Mouse (Mus musculus) liver, embryonic 13.5 days (tissue): Measurements from ENCODE around the gene Hoxd11. TPM values are rescaled to one million over a fixed set of nuclear protein-coding genes. Genes with fewer than 3 reads are reported as not detected.

ENCODE experiments used
- ATAC-seq: fragments of 200-750 bp; cut with Nextera tagmentation; 2 replicates; pipeline ENCODE4 v1.8.0; 2017; ENCODE audit warnings: low read depth, mild to moderate bottlenecking, moderate number of reproducible peaks, moderate library complexity
- DNase-seq: peaks from one replicate; pipeline ENCODE4 v3.0.0; 2022
- H3K27ac ChIP-seq: fragments of 300-500 bp; sonication (generic); 2 replicates; pipeline ENCODE4 v1.5.1; 2015; ENCODE audit warnings: moderate library complexity, mild to moderate bottlenecking, inconsistent platforms
- H3K27me3 ChIP-seq: fragments of 300-500 bp; sonication (generic); 2 replicates; pipeline ENCODE4 v1.6.1; 2015; ENCODE audit warnings: mild to moderate bottlenecking, inconsistent platforms
- H3K36me3 ChIP-seq: fragments of 300-500 bp; sonication (generic); 2 replicates; pipeline ENCODE4 v1.6.1; 2015; ENCODE audit warnings: mild to moderate bottlenecking, inconsistent platforms
- H3K4me1 ChIP-seq: fragments of 300-500 bp; sonication (generic); replicated peaks from 2 replicates; pipeline ENCODE4 v1.6.1; 2015; ENCODE audit warnings: inconsistent platforms
- H3K4me2 ChIP-seq: fragments of 300-500 bp; sonication (generic); 2 replicates; pipeline ENCODE4 v1.6.1; 2015; ENCODE audit warnings: inconsistent platforms, mild to moderate bottlenecking, moderate library complexity
- H3K4me3 ChIP-seq: fragments of 300-500 bp; sonication (generic); replicated peaks from 2 replicates; pipeline ENCODE4 v1.5.1; 2015; ENCODE audit warnings: mild to moderate bottlenecking, inconsistent platforms
- H3K9ac ChIP-seq: fragments of 300-500 bp; sonication (generic); 2 replicates; pipeline ENCODE4 v1.6.1; 2015; ENCODE audit warnings: mild to moderate bottlenecking, inconsistent platforms
- H3K9me3 ChIP-seq: fragments of 300-500 bp; sonication (generic); replicated peaks from 2 replicates; pipeline ENCODE4 v1.6.1; 2016; ENCODE audit warnings: inconsistent platforms
- WGBS: fragments of 180-500 bp; shearing (Covaris S2); methylation state at CpG from one replicate; pipeline ENCODE4 v1.1.7; 2015; ENCODE audit not compliant: insufficient replicate concordance; 5-methylcytosine and 5-hydroxymethylcytosine counted together
- polyA plus RNA-seq: library from polyadenylated mRNA; unstranded; fragments of >200 nt; fragmentation: Nextera tagmentation; extraction: Ambion mirVana; gene quantifications from 2 replicates; pipeline ENCODE4 v1.2.1, GENCODE M21; 2015

Hoxd11 gene
- polyA plus RNA-seq, 1 experiment from 2014 or later = not detected

DNA sequence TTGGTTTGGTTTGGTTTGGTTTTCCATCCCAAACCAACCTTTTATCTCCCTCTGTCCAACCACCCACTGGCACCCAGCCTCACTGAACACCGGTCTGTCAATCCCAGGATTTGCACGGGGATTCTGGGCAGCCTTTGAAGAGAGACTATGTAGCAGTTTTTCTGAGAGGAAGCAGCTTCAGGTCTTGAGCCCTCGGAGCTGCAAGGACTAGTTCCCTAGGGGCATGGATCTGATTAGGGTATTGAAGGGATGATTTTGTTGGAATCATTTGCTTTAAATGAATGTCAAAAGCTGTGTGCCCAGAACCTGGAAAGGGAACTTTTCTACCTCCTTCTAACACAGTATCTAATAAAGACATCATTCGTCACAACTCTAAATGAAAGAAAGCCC lies 22.7 kb upstream of the Hoxd11 start:
- Histone ChIP-seq H3K27me3 (peaks cover 92% of the 10 kb centered on the region), H3K36me3 (no peaks in the 10 kb centered on the region), H3K4me2 (no peak overlapping the region), H3K4me3 (no peak overlapping the region), H3K27ac (no peak overlapping the region), H3K4me1 (peaks cover 3% of the 10 kb centered on the region; the same call in 1 of the 2 replicates), H3K9me3 (no peaks in the 10 kb centered on the region), H3K9ac (no peak overlapping the region)
- ATAC-seq = no peak
- 3% methylated on average over 4 of the region's 4 CpGs for WGBS
- no peak for DNase-seq

DNA sequence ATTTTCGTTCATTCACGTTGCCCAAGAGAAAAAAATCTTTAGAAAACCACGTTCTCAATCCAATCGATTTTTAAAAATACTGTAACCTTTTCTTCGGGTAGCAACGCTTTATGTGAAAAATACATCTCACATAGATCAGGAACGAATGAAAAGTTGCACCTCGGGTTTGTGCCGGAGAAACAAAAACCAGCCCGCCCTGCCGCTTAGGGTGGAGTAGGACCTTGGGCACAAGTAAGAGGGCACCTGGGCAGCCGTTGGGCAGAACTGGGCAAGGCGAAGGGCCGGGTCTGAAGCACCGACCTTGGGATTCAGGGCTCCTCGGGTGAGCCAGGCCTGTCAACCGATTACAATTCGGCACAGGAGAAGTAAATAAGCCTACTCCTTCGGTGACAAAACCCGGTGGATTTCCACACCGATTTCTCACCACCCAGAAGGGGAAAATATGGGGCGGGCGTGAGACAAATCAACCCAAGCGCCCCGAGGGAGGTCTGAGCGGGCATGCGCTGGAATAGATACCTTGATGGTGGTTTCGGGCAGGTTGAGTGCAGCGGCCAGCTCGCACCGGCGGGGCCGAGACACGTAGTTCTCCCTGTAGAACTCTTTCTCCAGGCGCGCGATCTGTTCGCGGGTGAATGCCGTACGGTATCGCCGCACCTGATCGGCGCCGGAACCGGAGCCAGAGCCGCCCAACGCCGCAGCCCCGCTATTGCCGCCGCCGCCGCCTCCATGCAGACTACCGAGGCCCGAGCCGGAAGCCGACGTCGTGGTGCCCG lies 21.9 kb upstream of the Hoxd11 start:
- 3% methylated on average over 62 of the region's 62 CpGs for whole genome bisulfite sequencing
- no peak overlapping the region for H3K9ac ChIP-seq
- H3K9me3 ChIP-seq = no peaks in the 10 kb centered on the region
- peak overlapping the region; percentile 23; the same call in 1 of the 2 replicates for H3K4me2 ChIP-seq
- DNase-seq (no peak), ATAC-seq (no peak)
- H3K4me1 ChIP-seq = peaks cover 3% of the 10 kb centered on the region; the same call in 1 of the 2 replicates
- no peak overlapping the region for H3K27ac ChIP-seq
- peaks cover 92% of the 10 kb centered on the region for H3K27me3 ChIP-seq
- H3K4me3 ChIP-seq = no peak overlapping the region
- no peaks in the 10 kb centered on the region for H3K36me3 ChIP-seq

DNA sequence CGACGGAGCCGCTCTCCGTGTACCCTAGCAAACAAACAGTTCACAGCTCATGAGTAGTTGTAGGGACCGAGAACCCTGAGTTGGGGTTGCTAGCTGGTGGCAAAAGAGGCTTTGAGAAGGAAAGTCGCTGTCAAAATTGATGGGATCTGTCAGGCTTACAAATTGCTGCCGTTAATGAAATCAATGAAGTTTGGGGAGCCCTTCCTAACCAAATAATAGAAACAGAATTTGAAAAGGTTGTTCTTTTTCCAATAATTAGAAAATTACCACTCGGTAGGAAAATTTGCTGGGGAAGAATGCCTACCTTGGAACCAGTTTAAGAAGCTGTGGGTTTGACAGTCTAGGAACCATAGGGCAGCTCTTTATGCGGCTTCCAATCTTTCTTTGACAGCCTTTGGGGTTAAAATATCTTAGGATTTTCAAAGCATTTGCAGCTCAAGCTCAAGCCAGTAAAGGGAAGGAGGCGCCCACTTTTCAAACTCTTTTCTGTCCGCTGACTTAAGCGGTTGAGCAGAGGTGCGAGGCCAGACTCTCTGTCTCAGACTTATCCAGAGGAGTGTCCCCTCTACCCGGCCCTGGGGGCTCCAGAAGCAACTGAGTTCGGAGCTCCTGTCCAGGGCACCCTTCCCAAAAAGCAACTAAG lies 21.2 kb upstream of the Hoxd11 start:
- Histone ChIP-seq H3K4me1 (peaks cover 3% of the 10 kb centered on the region; the same call in 1 of the 2 replicates), H3K4me2 (peak overlapping the region; percentile 23; the same call in 1 of the 2 replicates), H3K9me3 (no peaks in the 10 kb centered on the region), H3K27ac (no peak overlapping the region), H3K4me3 (no peak overlapping the region), H3K27me3 (peaks cover 96% of the 10 kb centered on the region), H3K36me3 (no peaks in the 10 kb centered on the region), H3K9ac (no peak overlapping the region)
- 1% methylated on average over 15 of the region's 15 CpGs for WGBS
- ATAC-seq = no peak
- no peak for DNase-seq

DNA sequence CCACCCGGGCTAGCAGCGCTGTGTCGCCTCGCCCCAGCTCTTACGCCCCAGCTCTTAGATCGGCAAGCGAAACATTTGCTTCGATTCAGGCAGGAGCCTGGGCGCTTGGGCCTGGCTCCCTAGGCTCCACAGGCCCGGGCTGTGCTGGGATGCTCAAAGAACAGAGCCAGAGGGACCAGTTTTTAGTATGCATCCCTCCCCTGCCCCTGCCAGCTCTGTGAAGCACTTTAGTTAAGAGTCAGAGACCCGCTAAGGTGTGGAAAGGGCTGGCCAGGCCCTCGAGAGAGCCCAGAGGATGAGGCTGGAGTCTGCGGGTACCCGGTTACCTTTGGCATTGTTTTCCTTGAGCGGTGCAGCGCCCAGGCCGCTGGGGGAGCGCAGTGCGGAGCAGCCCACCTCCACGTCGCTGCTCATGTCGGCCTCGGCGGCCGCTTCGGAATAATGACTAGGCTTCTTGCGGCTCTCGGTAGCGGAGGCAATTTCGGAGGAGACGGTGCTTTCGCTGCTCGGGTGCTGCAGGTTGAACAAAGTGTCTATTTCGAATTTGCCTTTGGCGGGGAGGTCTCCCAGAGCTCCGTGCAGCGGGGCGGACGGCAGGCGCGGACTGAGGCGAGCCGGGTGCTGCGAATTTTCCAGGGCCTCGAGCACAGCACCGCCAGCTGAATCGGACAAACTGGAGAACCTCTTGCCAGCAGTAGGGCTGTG lies 20.5 kb upstream of the Hoxd11 start:
- ATAC-seq (no peak), DNase-seq (no peak)
- no peaks in the 10 kb centered on the region for H3K36me3 ChIP-seq
- peaks cover 100% of the 10 kb centered on the region for H3K27me3 ChIP-seq
- WGBS = 2% methylated on average over 47 of the region's 47 CpGs
- H3K4me3 ChIP-seq = no peak overlapping the region
- H3K9me3 ChIP-seq = no peaks in the 10 kb centered on the region
- H3K4me2 ChIP-seq = no peak overlapping the region
- H3K27ac ChIP-seq = no peak overlapping the region
- H3K9ac ChIP-seq = no peak overlapping the region
- peaks cover 3% of the 10 kb centered on the region; the same call in 1 of the 2 replicates for H3K4me1 ChIP-seq

DNA sequence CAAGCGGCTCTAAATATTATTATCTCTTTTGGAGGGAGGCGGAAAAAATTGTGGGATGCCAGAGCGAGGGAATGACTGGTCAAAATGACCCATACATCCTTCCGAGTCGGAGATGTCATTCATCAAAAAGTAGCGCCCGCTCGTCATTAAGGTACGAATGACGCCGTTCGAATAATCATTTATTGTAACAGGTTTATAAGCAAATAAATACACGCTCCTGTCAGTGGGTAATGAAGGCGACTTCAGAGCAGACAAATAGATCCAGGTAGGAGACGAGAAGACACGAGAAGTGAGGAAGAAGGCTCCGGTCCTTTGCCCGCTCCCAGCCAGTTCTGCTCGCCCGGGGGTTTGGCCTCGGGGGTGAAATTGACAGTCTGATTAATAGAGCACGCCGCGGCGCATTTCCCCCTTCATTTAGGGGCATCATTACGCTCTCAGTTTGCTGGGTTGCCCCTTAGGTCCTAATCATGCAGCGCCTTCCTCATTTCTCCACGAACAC lies 19.8 kb upstream of the Hoxd11 start, which contains the start of gene Evx2:
Evx2 (minus strand) TSS at position 51 of the 499 bp plus-strand sequence.
- Histone ChIP-seq H3K9me3 (no peaks in the 10 kb centered on the region), H3K9ac (no peak within 1 kb of the TSS), H3K27ac (no peak within 1 kb of the TSS), H3K4me1 (peaks cover 3% of the 10 kb centered on the region; the same call in 1 of the 2 replicates), H3K36me3 (no peaks in the 10 kb centered on the region), H3K4me3 (no peak within 1 kb of the TSS), H3K27me3 (peaks cover 100% of the 10 kb centered on the region), H3K4me2 (no peak within 1 kb of the TSS)
- DNase-seq (no peak), ATAC-seq (no peak)
- 2% methylated on average over 28 of the region's 28 CpGs for WGBS

DNA sequence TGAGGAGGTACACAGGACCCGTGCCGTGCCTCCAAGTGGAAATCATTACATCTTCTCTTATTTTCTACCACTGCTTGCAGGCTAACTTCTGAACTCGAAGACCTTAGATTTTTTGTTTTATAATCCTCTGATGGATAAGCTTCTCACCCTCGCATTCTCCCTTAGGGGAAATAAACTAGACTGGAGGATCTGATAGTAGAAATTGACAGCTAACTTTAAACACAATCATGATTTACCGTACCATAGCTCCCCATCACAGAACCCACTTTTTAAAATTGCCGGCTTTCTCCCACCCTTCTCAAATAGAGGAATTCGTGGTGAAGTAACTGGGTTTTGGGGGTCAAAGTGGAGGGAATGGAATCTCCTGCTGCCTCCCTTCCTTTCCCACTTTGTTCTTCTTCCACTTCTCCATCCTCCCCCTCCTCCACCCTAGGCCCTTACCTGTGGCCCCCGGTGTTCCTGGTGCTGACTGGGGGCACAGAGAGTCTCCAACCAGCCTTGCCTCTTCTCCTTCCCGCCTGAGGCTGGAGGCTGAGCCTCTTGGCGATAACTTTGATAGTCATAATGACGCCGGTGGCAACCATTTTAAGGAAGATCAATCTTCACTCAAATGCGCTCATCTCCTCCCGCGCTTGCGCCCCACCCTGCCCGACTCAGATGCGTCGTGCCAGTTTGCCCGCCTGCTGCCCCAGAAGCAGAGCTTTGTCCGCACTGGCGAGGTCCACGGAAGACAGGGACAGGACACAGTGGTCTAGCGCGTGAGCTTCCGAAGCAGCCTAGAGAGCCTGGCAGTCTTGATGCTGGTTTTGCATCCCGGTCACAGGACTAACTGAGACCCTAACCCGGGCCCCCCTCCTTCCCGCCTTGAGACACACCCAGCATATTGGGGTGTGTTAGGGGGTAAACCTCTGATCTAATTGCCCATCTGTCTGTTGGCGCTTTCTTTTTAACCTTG lies 18.7 kb upstream of the Hoxd11 start:
- Histone ChIP-seq H3K36me3 (no peaks in the 10 kb centered on the region), H3K4me3 (no peak overlapping the region), H3K27ac (no peak overlapping the region), H3K4me2 (no peak overlapping the region), H3K27me3 (peaks cover 99% of the 10 kb centered on the region), H3K9ac (no peak overlapping the region), H3K9me3 (no peaks in the 10 kb centered on the region), H3K4me1 (no peaks in the 10 kb centered on the region; the same call in 1 of the 2 replicates)
- no peak for DNase-seq
- no peak for ATAC-seq
- WGBS = 5% methylated on average over 30 of the region's 30 CpGs

DNA sequence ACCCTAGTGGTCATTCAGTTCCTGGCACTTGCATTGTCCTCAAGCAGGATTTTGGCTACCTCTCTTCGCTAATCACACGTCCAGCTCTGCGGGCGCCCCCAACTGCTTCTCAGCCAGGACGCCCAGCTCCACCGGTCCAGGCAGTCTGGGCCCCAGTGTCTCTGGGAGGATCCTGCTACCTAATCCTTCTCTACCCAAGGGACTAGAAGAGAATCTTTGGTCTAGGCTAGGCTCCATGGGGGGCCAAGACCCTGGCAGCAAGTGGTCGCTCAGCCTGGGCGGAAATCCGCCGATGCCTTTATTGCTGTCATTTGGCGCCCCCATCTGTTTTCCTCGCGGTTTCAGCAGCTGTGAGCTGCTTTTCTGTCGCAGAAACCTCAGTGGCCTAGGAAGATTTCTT lies 17.7 kb upstream of the Hoxd11 start:
- H3K4me2 ChIP-seq = no peak overlapping the region
- H3K9ac ChIP-seq = no peak overlapping the region
- H3K4me3 ChIP-seq = no peak overlapping the region

DNA sequence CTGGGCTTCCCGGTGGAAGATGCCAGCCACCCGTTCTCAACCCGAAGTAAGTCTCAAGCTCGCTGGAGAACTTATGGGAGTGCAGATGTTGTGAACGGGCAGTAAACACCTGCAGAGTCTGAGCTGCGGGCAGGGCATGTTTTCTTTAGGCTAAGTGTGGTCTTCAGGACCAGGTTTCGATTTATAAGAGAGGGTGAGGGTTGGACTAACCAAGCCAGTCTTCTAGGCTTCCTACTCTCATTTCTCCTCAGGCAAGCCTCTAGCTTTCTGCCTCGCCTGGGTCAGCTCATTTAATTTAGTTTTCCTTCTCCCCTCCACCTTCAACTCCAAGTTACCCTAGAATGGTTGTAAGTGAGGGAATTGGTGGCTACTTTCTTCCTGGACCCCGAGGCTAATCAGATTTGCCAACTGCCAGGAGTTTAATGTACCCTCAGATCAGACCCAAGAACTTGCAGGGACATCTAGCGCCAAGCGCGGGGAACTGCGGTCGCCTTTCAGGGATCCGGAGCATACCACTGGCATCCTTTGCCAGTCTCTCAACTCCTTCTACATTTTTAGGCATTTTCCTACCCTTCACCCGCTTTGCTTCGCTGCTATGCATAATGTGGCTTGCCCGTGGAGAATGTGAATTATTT lies 15.9 kb upstream of the Hoxd11 start:
- 4% methylated on average over 18 of the region's 18 CpGs for WGBS
- Histone ChIP-seq H3K27me3 (peaks cover 99% of the 10 kb centered on the region), H3K9ac (no peak overlapping the region), H3K27ac (no peak overlapping the region), H3K4me3 (no peak overlapping the region), H3K4me1 (peaks cover 7% of the 10 kb centered on the region; the same call in 1 of the 2 replicates), H3K9me3 (no peaks in the 10 kb centered on the region), H3K4me2 (no peak overlapping the region), H3K36me3 (no peaks in the 10 kb centered on the region)
- no peak for DNase-seq
- no peak for ATAC-seq

More for the DNA sequence above, 17.7 kb upstream of the Hoxd11 start:
- Histone ChIP-seq H3K27me3 (peaks cover 99% of the 10 kb centered on the region), H3K36me3 (no peaks in the 10 kb centered on the region), H3K9me3 (no peaks in the 10 kb centered on the region), H3K27ac (no peak overlapping the region), H3K4me1 (no peaks in the 10 kb centered on the region; the same call in 1 of the 2 replicates)
- ATAC-seq (no peak), DNase-seq (no peak)
- WGBS = 2% methylated on average over 14 of the region's 14 CpGs

DNA sequence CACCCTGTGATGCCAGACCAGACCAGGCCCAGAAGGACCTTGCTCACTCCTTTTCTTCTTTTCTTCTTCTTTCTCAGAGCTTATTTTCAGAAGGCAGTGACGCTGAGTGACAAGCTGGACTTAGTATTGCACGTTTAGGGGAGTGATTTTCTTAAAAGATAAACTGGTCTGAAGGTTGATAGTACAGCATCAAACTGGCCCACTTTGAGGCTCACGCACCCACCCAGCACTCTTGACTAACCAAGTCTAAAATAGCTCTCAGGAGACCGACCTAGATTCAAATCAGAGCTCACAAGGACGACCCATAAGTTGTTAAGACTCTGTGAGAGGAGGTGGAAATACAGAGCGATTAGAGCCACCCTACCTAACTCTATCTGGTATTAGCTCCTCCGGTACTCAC lies 12.9 kb upstream of the Hoxd11 start:
- Histone ChIP-seq H3K4me2 (no peak overlapping the region), H3K27me3 (peaks cover 99% of the 10 kb centered on the region), H3K36me3 (no peaks in the 10 kb centered on the region), H3K9me3 (no peaks in the 10 kb centered on the region), H3K4me3 (no peak overlapping the region), H3K27ac (no peak overlapping the region), H3K9ac (no peak overlapping the region), H3K4me1 (peaks cover 7% of the 10 kb centered on the region; the same call in 1 of the 2 replicates)
- WGBS = 1% methylated on average over 7 of the region's 7 CpGs
- DNase-seq = no peak
- ATAC-seq = no peak

DNA sequence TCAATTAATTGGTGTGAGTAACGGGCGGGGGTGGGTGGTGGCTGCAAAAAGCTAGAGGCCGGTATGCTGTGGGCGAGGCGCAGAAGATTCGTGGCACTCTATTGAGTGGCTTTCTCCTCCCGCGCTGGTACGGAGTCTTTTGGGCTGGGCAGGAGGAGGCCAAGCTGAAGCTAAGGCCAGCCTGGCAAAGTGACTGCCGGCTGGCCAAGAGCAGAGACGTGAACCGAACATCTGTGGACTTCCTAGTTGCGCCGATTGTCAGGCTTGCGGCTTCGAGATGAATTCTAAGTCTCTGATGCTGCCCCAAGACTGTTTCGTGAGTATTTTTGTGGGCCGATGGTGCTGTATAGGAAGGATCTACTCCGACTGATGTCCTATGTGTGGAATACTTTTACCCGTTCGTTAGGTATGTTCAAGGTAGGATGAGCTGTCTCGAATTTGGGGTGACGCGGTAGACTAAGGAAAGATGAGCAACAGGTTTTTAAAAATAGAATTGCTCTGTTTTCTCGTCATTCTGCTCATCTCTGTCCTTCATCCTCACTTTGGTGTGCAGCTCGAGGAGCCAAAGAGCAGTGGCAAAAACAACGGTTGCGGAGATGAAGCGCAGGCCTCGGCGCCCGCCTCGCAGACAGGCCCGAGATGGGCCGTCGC lies 12.0 kb upstream of the Hoxd11 start:
- no peak for DNase-seq
- WGBS = 3% methylated on average over 36 of the region's 36 CpGs
- Histone ChIP-seq H3K9me3 (no peaks in the 10 kb centered on the region), H3K4me1 (peaks cover 7% of the 10 kb centered on the region; the same call in 1 of the 2 replicates), H3K27ac (no peak overlapping the region), H3K9ac (no peak overlapping the region), H3K36me3 (no peaks in the 10 kb centered on the region), H3K27me3 (peaks cover 99% of the 10 kb centered on the region), H3K4me2 (no peak overlapping the region), H3K4me3 (no peak overlapping the region)
- ATAC-seq = no peak
